Mouse (Mus musculus) lung, postnatal 0 days (tissue): ENCODE measurements at regions not wholly inside any gene's neighbourhood (a gene's known extent, or its start where the extent isn't known, plus 50 kb on each side); places are given as distances from the start of the nearest gene placed in this dataset.
"Not testable (repeated sequence)": the region's sequence is repeated elsewhere in the genome, so short reads cannot be mapped to it uniquely, and the experiment has no call there.

ENCODE experiments used
- ATAC-seq: fragments of 200-750 bp; cut with Nextera tagmentation; 2 replicates; pipeline ENCODE4 v1.8.0; 2017; ENCODE audit warnings: moderate library complexity
- DNase-seq: peaks from one replicate; pipeline ENCODE4 v3.0.0-alpha.2; 2016; ENCODE audit warnings: low spot score
- H3K27ac ChIP-seq: fragments of 300-500 bp; sonication (generic); 2 replicates; pipeline ENCODE4 v1.5.1; 2014; ENCODE audit warnings: antibody characterized with exemption, mild to moderate bottlenecking, low read length, mixed read lengths
- H3K27me3 ChIP-seq: fragments of 300-500 bp; sonication (generic); replicated peaks from 2 replicates; pipeline ENCODE4 v1.6.1; 2014; ENCODE audit warnings: low read length, mixed read lengths; ENCODE audit not compliant: insufficient read depth
- H3K36me3 ChIP-seq: fragments of 300-500 bp; sonication (generic); 2 replicates; pipeline ENCODE4 v1.6.1; 2014; ENCODE audit warnings: low read length, mixed read lengths; ENCODE audit not compliant: insufficient read depth
- H3K4me1 ChIP-seq: fragments of 300-500 bp; sonication (generic); 2 replicates; pipeline ENCODE4 v1.6.1; 2014; ENCODE audit warnings: antibody characterized with exemption, low read depth, low read length, mixed read lengths; ENCODE audit not compliant: insufficient read depth
- H3K4me2 ChIP-seq: fragments of 300-500 bp; sonication (generic); replicated peaks from 2 replicates; pipeline ENCODE4 v1.6.1; 2014; ENCODE audit warnings: low read depth, mild to moderate bottlenecking, low read length, moderate library complexity, mixed read lengths
- H3K4me3 ChIP-seq: fragments of 300-500 bp; sonication (generic); 2 replicates; pipeline ENCODE4 v1.5.1; 2014; ENCODE audit warnings: low read depth, low read length
- H3K9ac ChIP-seq: fragments of 300-500 bp; sonication (generic); replicated peaks from 2 replicates; pipeline ENCODE4 v1.6.1; 2014; ENCODE audit warnings: low read depth, mild to moderate bottlenecking
- H3K9me3 ChIP-seq: fragments of 300-500 bp; sonication (generic); 2 replicates; pipeline ENCODE4 v1.6.1; 2016; ENCODE audit warnings: low read length, mixed read lengths
- CTCF ChIP-seq: IDR thresholded peaks from 2 replicates; pipeline ENCODE4 v1.5.1; 2016; ENCODE audit warnings: antibody characterized with exemption, mild to moderate bottlenecking
- EP300 ChIP-seq: IDR thresholded peaks from 2 replicates; pipeline ENCODE4 v1.6.1; 2016; ENCODE audit warnings: antibody characterized with exemption, mild to moderate bottlenecking, control low read depth
- WGBS: fragments of 180-500 bp; shearing (Covaris S2); extraction: QIAGEN DNeasy Blood & Tissue Kit; methylation state at CpG from one replicate; pipeline ENCODE4 v1.1.7; 2014; 5-methylcytosine and 5-hydroxymethylcytosine counted together

DNA sequence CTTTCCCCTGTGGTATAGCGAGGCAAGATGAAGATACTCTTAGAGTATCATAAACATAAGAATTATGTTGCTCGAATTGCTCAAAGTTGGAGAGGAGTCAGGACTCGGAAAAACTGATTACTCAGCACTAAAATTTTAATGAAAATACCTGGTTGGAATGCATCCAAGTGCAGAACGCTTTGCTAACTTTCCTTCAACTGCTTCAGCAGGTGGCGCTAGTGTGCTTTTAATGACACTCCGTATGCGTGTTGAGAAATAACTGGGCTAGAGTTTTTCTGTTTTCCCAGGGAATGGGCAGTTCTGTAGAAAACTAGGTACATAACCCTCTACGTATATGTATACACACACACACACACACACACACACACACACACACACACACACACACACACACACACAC, 221.0 kb downstream of the Grxcr1 start:
- DNase-seq (peak; percentile 78), ATAC-seq (no peak)
- Histone ChIP-seq H3K4me3 (no peak overlapping the region), H3K27ac (no peak overlapping the region), H3K4me1 (no peaks in the 10 kb centered on the region), H3K36me3 (no peaks in the 10 kb centered on the region), H3K4me2 (no peak overlapping the region), H3K9ac (no peak overlapping the region), H3K27me3 (no peaks in the 10 kb centered on the region), H3K9me3 (no peaks in the 10 kb centered on the region)
- WGBS: 8% methylated on average over 8 of the region's 8 CpGs
- TF ChIP-seq CTCF (peak; percentile 76), EP300 (no peak)

GRCm38 (mm10) chr5:68253476-68253875, 221.8 kb downstream of the Grxcr1 start:
- Histone ChIP-seq H3K9ac (no peak overlapping the region), H3K36me3 (no peaks in the 10 kb centered on the region), H3K27me3 (no peaks in the 10 kb centered on the region), H3K27ac (no peak overlapping the region), H3K4me2 (no peak overlapping the region), H3K4me1 (no peaks in the 10 kb centered on the region), H3K4me3 (no peak overlapping the region), H3K9me3 (no peaks in the 10 kb centered on the region)
- no peak for TF ChIP-seq EP300
- TF ChIP-seq CTCF: no peak
- WGBS: 36% methylated on average over 1 of the region's 1 CpGs
- ATAC-seq: no peak
- no peak for DNase-seq

DNA sequence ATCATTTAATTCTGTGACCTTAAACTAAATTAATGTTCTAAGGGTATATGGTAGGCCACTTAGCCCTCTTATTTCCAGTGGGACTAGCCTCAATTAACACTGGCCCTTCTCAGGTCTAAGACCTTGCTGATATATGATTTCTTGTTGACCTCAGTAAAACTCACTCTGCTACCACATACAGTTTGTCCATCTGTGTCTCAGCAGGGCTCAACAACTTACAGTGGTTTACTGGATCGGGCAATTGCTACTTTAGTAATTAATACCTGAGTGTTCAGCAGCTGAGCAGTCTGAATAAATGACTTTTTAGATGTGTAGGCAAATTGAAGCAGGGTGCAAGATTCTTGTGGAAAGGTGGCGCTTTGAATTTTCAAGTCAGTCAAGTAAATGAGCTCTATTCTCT, 222.5 kb downstream of the Grxcr1 start:
- ATAC-seq: no peak
- WGBS: 84% methylated on average over 2 of the region's 2 CpGs
- DNase-seq: no peak

GRCm38 (mm10) chr5:68264206-68264605, 232.6 kb downstream of the Grxcr1 start:
- no peak overlapping the region for H3K27ac ChIP-seq
- no peak overlapping the region for H3K4me3 ChIP-seq
- no peaks in the 10 kb centered on the region for H3K9me3 ChIP-seq
- TF ChIP-seq EP300 (no peak), CTCF (no peak)
- DNase-seq (peak; percentile 70), ATAC-seq (peak; percentile 87)
- H3K27me3 ChIP-seq: no peaks in the 10 kb centered on the region
- no peaks in the 10 kb centered on the region for H3K4me1 ChIP-seq
- no peaks in the 10 kb centered on the region for H3K36me3 ChIP-seq
- H3K9ac ChIP-seq: no peak overlapping the region
- H3K4me2 ChIP-seq: no peak overlapping the region
- 64% methylated on average over 3 of the region's 3 CpGs for WGBS

More for the DNA sequence above, 222.5 kb downstream of the Grxcr1 start:
- H3K9ac ChIP-seq: no peak overlapping the region
- no peak overlapping the region for H3K4me2 ChIP-seq
- no peaks in the 10 kb centered on the region for H3K4me1 ChIP-seq
- no peaks in the 10 kb centered on the region for H3K9me3 ChIP-seq
- H3K27ac ChIP-seq: no peak overlapping the region
- no peak overlapping the region for H3K4me3 ChIP-seq
- no peaks in the 10 kb centered on the region for H3K27me3 ChIP-seq
- H3K36me3 ChIP-seq: no peaks in the 10 kb centered on the region
- TF ChIP-seq EP300: no peak
- TF ChIP-seq CTCF: no peak

GRCm38 (mm10) chr5:68274271-68274670, 242.6 kb downstream of the Grxcr1 start:
- no peak for ATAC-seq
- no peaks in the 10 kb centered on the region for H3K27me3 ChIP-seq
- no peak overlapping the region for H3K27ac ChIP-seq
- no peak overlapping the region for H3K4me2 ChIP-seq
- H3K9ac ChIP-seq: no peak overlapping the region
- 64% methylated on average over 3 of the region's 3 CpGs for WGBS
- TF ChIP-seq CTCF: no peak
- TF ChIP-seq EP300: no peak
- DNase-seq: no peak
- no peaks in the 10 kb centered on the region for H3K36me3 ChIP-seq
- H3K4me1 ChIP-seq: no peaks in the 10 kb centered on the region
- H3K4me3 ChIP-seq: no peak overlapping the region
- H3K9me3 ChIP-seq: no peaks in the 10 kb centered on the region

DNA sequence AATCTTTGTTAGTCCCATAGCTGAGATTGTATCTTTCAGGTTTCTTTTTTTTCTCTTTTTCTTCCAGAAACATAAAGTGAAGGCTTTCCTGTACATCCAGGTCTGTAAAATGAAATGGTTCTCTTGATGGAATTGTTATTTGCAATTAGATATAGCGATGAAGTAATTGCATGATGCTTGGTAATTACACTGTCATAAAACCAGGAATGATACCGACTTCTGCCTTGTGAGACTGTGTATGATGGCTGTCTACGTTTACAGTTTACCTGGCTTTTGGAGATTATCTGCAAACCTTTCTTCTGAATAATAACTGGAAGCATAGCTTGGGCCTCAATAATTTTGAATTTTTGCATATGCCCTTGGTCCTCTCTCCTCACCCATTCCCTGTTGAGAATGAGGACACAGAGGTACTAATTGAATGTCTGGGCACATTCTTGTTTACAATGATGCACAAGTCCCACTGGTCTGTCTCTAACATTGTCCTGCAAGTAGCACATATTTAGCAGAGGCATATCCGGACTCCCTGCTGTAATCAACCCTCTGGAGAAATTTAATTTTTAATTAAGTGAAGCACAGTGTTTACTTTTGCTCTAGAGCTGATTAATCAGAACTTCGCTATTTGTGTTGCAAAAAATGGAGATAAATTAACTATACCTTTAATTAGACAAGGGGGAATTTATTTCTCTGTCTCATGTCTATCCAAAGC, 244.1 kb downstream of the Grxcr1 start:
- H3K9me3 ChIP-seq: no peaks in the 10 kb centered on the region
- ATAC-seq: no peak
- no peak overlapping the region for H3K27ac ChIP-seq
- no peak for DNase-seq
- no peaks in the 10 kb centered on the region for H3K27me3 ChIP-seq
- no peaks in the 10 kb centered on the region for H3K36me3 ChIP-seq
- WGBS: 75% methylated on average over 5 of the region's 5 CpGs
- TF ChIP-seq EP300 (no peak), CTCF (no peak)
- H3K9ac ChIP-seq: no peak overlapping the region
- H3K4me3 ChIP-seq: no peak overlapping the region
- no peaks in the 10 kb centered on the region for H3K4me1 ChIP-seq
- no peak overlapping the region for H3K4me2 ChIP-seq

- not testable (repeated sequence) for ATAC-seq, H3K27me3 ChIP-seq, H3K36me3 ChIP-seq, H3K9me3 ChIP-seq, H3K4me2 ChIP-seq, DNase-seq, H3K9ac ChIP-seq, H3K4me1 ChIP-seq, H3K27ac ChIP-seq, H3K4me3 ChIP-seq
- WGBS: 77% methylated on average over 2 of the region's 2 CpGs
These were observed 264.1 kb downstream of the Grxcr1 start for GRCm38 (mm10) chr5:68295774-68296173.
